Mouse (Mus musculus): ENCODE results near the gene Wfdc10. TPM values are rescaled to one million over a fixed set of nuclear protein-coding genes. Genes with fewer than 3 reads are reported as not detected.
A peak's percentile ranks its signal among the peaks of the same experiment; 100 is the strongest.
"Not testable (repeated sequence)": the region's sequence is repeated elsewhere in the genome, so short reads cannot be mapped to it uniquely, and the experiment has no call there.

Gene Wfdc10
- 0.42 TPM in 1 of 2 replicates, not detected in the other for polyA plus RNA-seq (2015; fragmentation: Nextera tagmentation; extraction: Ambion mirVana)

DNA sequence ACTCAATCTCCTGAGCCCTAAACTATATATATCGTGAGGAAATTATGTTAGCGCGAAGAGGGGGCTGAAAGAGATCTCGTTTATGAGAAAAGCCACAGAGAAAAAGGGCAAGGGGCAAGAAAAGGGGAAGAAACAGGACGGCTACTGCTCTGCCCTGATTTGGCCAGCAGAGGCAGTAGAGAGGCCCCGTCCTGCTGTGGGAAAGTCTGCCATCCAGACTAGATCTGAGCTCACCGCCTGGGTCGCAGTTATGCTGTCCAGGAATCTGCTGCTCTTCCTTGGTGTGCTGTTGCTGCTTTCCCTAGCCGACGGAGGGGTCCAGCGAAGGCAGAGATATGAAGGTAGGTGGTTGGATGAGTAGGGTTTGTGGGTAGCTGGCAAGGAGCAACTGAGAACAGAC, at the start of gene Wfdc10:
Wfdc10 (plus strand) TSS at position 189 of the 400 bp plus-strand sequence.
- DNase-seq (ENCODE audit: low spot score) = peak; percentile 37

DNA sequence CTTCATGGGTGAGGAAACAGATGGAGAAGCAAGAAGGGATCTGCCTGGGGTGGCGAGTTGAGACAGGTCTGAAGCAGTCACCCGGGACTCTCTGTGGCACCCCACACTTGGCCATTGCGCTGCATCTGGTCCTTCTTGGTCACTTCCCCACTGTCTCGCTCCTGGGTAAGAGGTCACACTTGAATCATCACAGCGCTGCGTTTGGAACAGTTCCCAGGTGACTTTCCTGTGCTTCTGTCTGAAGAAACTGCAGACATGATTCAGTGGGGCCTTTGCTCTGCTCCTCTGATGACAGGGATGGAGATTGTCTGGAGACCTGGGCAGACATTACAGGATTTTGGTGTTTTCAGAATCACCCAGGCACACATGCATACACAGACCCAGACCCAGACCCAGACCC, 47.1 kb upstream of the Wfdc10 start:
- DNase-seq (ENCODE audit: low spot score) = no peak

DNA sequence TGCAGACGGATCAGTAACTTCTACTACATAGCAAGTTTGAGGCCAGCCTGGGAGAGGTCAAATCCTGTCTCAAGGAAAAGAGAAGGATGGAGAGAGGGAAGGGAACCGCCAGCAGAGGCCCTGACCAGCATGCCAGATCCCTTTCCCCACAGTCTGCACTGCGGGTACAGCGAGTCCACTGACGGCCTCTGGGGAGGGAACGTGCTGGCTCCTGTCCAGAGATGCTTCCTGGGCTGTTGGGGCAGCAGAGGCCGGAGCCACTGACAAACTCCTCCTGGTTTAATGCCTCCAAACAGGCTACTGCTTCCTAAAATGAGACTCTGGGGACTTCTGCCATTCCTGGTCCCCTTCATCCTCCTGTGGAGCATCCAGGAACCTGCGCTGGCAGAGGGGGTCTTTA, 42.4 kb upstream of the Wfdc10 start, which contains the start of the genes Wfdc6b and Wfdc8:
Wfdc6b (plus strand) TSS at position 52 of the 400 bp plus-strand sequence.
Wfdc8 (minus strand) TSS at position 156 of the 400 bp plus-strand sequence.
- not testable (repeated sequence) for DNase-seq (ENCODE audit: low spot score)

DNA sequence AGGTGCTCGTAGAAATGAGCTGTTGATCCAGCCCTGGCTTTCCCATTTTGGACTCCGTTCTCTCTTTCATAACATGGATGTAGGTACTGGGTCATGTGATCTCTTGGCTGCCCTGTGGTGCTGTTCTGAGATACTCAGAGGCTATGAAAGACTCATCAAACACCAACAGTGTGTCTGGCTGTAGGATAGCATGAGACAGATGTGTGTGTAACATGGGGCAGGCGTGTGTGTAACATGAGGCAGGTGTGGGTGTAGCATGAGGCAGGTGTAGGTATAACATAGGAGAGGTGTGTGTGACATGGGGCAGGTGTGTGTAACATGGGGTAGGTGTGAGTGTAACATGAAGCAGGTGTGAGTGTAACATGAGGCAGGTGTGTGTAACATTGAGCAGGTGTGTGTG, 40.5 kb upstream of the Wfdc10 start:
- DNase-seq (ENCODE audit: low spot score) = no peak

DNA sequence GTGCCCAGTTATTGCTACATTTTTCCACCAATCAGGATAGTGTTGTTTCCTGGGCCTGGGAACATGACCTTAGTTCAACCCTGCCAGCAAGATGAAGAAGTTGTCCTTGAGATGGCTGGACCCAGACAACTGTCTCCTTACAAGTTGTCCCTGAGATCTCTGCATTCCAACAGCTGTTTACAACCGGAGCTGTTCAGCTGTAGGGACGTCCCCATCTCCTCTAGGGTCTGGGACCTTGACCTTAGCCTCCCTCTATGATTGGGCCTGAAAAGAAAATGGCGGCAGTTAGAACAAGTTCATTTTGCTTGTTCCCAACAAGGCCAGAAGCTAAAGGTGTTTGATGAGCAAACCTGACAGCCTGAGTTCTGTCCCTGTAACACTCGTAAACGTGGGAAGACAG, 36.8 kb upstream of the Wfdc10 start:
- DNase-seq (ENCODE audit: low spot score) = no peak

DNA sequence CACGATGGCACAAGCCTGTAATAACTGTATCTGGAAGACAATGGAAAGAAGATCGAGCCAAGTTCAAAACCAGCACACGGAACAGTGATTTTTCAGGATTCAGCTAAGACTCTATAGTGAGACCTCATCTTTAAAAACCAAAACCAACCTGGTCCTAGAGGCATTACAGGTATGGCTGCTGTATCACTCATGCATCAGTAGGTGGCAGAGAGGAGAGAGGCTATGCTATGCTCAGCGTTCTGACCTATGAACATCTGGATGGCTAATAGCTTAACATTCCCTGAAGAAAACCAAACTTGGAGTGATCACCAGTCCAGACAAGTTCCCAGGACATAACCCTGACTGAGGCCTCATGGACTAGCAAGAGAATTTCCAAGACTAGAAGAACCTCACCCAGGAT, 34.1 kb upstream of the Wfdc10 start:
- DNase-seq (ENCODE audit: low spot score) = no peak

DNA sequence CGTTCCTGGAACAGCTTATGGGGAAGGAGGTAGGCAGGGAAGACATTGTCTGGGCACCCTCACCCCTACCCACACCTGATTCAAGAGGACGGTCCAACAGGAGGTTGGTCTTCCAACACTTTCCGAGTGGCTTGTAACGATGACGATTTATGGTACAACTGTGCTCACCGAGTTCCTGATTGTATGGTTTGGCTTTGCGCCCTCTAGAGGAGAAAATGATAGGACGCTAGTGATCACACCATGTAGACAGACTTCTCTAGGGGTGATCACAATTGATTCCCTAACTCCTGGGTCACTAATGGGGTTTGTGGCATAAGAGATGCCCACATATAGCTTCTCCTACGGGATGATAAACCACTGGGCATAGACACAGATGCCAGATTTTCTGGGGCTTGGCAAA, 20.6 kb upstream of the Wfdc10 start:
- DNase-seq (ENCODE audit: low spot score) = no peak

DNA sequence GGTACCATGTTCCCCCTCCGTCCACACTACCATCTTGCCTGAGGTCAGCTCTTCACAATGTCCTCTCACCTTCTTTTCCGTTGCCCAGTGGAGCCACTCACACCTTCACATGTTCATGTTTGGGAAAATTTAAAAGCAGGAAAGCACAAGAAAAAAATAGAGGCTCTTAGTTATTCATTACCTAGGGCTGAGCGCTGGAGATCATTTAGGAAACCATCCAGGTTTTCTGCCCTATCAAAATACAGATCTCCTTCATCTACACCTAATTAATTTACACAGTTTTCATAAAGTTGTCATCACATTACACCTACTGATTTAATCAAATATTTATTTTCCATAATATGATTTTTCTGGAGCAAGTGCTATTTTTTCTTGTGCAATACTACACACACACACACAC, 17.1 kb upstream of the Wfdc10 start, which contains the start of gene Wfdc16:
Wfdc16 (minus strand) TSS at position 101 of the 400 bp plus-strand sequence.
- DNase-seq (ENCODE audit: low spot score) = no peak

DNA sequence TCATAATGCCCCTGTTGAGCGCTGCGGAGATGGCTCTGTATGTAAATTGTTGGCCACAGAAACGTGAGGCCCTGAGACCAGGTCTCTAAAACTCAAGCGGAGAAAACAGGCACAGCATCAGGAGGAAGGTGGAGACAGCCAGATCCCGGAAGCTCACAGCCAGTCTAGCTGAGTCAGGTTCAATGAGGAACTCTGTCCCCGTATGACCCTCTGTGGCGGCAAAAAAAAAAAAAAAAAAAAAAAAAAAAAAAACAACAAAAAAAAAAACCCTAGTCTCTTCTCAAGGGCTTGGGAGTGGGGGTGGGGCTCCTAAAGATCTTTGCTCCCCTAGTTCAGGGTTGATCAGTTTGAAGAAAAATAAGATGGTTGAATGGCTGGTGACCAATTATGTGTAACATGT, 14.7 kb upstream of the Wfdc10 start:
- DNase-seq (ENCODE audit: low spot score) = no peak

DNA sequence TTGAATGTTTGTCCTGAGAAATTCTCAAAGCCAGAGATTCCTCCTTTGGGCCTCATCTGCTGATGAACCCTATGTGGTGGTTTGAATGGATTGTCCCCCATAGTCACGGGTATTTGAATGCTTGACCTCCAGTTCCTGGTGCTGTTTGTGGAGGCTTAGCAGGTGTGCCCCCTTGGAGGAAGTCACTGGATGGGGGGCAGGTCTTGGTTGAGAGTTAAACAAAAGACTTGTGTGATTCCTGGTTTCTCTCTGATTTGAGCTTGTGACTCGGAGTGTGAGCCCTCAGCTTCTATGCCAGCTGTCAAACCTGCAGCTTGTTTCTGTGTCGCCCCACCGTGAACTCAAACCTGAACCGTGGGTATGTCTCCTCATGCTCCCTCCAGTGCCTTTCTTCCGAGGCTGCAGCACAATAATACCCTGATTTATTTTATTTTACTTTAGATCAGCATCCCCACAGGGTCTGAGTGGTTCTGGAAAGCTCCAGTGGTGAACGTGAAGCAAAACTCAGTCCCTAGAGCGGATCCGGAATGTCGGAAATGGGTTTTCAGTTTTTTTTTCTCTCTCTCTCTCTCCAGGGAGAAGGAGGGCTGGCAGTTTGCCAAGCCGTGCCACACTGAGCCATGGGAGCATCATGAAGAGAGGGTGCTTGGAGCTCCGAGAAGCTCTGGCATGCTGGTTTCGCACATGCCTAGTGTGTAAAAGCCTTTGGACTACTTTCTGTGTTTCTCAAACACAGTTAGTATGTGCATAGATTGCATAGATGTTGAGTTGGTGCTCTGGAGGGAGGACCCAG, 13.8 kb upstream of the Wfdc10 start:
- DNase-seq (ENCODE audit: low spot score) = no peak

DNA sequence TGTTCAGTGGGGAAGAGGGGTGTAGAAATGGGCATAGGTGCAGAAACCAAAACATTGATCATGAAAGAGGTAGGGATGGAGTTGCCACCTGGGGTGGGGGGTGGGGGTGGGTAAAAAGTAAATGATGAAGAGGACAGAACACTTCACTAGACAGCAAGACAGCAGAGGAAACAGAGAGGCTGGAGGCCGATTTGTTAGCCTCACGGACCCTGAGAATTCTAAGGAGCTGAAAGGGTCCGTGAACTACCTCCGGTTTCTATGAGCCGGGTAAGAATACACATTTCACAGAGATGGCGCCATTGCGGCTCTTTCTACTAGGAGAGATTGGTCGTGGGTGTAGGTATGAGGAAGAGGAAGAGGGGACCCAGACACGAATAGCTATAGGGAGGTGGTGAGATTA, 637 bp downstream of the Wfdc10 start, which contains the start of gene Wfdc9:
Wfdc9 (minus strand) TSS at position 101 of the 400 bp plus-strand sequence.
- no peak for DNase-seq (ENCODE audit: low spot score)

DNA sequence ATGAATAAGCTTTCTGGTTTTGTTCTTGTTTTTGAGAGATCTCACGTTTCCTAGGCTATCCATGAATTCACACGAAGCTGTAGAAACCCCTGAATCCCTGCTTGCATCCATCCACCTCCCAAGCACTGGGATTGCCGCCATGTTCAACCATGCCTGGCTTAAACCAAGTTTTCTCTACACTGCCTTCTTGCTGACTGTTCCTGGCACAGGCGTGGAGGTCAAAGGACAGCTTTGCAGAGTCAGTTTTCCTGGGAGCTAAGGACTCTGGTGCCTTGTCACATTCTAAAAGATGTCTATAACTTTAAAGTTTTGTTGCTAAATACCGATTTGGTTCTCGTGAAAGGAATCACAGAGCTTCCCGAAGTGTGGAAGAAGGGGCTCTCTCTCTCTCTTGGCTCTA, 9.0 kb downstream of the Wfdc10 start:
- no peak for DNase-seq (ENCODE audit: low spot score)

DNA sequence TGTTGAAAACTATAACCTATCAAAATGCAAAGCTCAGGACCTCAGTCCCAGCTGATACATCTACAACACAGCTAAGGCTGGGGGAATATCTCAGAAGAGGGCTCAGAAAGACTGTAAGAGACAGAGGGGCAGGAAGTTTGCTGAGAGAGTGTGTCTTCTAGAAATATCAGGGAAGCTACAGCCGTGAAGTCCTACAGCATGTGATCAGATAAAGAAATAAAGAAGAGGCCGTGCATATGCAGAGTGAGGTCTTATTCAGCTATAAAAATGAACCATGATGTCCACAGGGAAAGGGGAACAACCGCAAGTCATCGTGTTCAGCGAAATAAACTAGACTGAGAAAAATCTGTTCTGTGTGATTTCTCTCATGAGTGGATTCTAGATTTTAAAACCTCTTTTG, 14.4 kb downstream of the Wfdc10 start:
- DNase-seq (ENCODE audit: low spot score) = no peak

DNA sequence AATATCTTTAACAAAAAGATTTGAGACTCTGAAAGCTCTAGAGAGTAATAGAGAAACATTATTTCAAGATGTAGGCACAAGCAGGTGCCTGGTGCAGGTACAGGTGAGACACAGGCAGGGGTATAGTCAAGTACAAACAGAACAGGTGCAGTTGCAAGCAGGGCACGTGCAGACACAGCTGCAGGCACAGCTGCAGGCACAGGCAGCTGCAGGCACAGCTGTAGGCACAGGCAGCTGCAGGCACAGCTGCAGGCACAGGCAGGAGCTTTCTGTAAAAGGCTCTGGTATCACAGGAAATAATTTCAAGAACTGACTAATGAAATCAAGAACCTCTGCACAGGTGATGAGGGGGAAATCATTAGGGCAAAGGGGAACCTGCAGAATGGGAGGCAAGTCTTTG, 15.1 kb downstream of the Wfdc10 start:
- DNase-seq (ENCODE audit: low spot score) = no peak

DNA sequence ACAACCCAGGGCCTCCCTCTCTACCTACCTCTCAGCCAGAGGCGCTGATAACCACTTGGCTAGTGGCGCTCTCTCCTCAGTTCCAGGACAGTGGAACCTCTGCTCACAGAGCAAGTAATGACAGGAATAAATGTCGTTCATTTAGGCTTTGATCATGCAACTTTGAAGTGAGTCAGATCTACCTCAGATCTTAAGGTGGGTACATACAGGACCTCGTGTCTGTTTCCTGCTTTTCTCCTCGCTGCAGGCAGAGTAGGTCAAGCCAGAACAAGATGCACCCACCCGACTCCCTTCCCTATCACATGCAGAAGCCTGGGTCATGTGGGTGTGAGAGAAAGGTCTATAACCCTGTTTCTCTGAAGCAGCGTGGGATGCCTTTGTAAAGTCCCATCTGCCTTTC, 18.1 kb downstream of the Wfdc10 start, which contains the start of gene Wfdc11:
Wfdc11 (minus strand) TSS at position 101 of the 400 bp plus-strand sequence.
- no peak for DNase-seq (ENCODE audit: low spot score)

DNA sequence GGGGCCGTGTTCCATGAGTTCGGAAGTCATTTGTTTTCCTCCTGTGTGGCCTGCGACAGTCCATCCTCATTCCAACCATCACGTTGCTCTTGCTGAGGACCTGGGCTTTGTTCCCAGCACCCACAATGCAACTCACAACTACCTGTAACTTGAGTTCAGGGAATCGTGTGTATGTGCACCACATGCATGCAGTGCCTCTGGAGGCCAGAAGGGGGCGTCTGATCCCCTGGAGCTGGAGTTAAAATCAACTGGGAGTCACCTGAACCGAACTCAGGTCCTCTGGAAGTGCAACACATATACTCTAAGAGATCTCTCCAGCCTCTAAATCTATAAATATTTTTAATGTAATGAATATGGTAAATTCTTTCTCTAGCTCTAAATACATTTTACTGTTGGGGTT, 20.3 kb downstream of the Wfdc10 start:
- no peak for DNase-seq (ENCODE audit: low spot score)

DNA sequence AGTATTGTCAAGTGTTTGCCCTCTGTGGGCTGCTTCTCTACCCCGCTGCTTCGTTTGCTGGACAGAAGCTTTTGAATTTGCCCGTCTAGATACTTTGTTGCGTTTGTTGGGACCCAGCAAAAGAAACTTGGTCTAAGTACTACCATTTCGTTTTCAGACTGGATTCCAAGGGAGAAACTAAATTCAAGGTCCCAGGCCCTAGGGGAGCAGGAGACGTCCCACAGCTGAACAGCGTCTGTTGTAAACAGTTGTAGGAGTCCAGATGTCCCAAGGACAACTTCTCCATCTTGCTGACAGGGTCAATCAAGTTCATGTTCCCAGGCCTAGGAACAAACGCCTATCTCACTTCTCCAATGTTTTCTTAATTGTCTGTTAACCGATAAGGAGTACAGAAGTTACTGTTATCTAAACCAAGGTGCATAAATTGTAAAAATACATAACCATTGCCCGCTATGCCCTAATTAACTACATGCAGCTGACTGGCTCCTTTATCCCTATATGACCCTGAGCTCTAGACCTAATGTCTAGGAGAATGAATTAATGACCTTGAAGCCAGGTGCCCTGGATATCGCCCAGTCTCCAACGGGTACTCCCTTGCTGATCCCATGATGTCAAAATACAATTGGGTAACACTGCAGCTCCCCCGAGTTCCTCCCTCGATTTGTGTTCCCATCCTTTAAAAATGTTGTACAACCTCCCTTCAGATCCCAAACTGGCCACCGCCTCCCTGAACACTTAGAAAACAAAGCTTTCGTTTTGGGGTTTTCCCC, 21.3 kb downstream of the Wfdc10 start:
- no peak for DNase-seq (ENCODE audit: low spot score)

DNA sequence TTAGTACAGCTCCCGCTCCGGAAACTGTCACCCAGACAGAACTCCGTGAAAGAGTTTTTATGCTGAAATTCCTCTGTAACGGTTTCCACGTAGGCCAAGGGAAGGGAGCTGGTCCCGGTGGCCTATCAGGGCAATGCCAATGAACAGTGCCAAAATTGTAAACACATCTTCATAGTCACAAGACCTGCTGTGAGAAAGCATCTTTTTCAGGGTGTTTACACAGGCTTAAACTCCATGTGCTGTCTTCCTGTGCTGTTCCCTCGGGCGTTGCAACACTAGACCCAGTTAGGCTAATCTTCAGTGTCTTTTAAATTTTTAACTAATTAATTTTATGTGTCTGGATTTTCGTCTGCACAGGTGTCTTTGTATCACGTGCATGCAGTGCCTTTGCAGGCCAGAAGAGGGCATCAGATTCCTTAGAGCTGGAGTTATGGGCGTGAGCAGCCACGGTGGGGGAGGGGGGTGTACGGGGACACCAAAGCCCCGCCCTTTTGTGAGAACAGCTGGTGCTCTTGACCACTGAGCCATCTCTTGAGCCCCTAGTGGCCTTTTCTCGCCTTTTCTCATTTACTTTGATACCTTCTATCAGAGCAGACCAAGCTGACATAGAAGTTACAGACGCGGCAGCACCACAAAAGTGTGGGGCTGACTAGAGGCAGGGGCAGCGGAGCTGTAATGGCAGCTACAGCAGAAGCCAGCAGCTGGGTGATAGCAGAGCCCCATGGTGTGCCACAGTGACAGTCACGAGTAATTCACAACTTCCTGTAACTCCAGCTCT, 23.2 kb downstream of the Wfdc10 start:
- DNase-seq (ENCODE audit: low spot score) = peak; percentile 91

DNA sequence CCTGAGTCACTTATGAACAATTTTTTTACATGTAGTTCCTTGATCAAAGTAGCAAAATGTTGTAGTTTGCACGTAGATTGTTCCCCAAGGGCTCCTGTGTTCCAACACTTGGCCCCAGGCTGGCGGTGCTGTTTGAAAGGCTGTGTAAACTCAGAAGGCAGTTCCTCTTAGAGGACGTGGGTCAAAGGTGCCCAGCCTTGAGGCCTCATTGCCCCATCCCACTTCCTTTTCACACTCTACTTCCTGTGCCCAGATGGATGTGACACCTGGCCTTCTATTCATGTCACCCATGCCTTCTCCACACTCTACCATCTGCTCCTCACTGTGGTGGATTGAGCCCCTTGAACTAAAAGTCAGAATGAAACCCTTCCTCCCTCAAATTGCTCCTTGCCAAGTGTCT, 24.1 kb downstream of the Wfdc10 start:
- peak; percentile 73 for DNase-seq (ENCODE audit: low spot score)

DNA sequence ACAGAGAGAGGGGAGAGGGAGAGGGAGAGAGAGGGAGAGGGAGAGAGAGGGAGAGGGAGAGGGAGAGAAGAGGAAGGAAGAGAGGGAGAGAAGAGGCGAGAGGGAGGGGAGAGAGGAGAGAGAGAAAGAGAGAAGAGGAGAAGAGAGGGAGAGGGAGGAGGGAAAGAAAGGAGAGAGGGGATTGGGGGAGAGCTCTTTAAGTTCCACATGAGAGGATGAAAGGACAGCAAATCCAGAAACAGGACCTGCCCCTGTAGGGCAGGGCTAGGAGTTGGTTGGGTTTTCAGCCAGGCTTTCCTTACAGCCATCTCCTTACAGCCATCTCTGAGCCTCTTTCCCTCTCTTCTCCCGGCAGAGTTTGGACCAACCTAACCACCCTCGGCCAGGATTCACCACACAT, 29.0 kb downstream of the Wfdc10 start, which contains the start of gene Wfdc13:
Wfdc13 (plus strand) TSS at position 301 of the 400 bp plus-strand sequence.
- no peak for DNase-seq (ENCODE audit: low spot score)

DNA sequence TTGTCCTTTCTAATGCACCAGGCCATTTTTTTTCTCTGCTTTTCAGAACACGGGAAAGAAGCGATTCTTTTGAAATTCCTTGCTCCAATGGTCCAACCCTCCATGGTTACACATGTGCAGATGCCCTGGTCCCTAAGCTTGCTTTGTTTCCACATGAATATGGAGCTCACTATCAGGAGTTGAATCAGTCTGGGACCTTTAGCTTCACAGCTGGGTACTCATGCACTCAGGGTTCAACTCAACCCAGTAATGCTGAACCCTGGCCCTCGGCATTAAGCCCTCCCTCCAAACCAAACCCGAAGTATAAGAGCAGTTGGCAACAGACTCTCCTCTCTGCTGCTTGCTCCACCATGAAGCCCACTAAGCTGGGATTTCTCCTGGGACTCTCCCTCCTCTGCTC, 42.4 kb downstream of the Wfdc10 start, which contains the start of gene Spint4:
Spint4 (plus strand) TSS at position 301 of the 400 bp plus-strand sequence.
- no peak for DNase-seq (ENCODE audit: low spot score)
